ENCODE assay signal across 9 mouse cellular contexts in the genomic region with DNA sequence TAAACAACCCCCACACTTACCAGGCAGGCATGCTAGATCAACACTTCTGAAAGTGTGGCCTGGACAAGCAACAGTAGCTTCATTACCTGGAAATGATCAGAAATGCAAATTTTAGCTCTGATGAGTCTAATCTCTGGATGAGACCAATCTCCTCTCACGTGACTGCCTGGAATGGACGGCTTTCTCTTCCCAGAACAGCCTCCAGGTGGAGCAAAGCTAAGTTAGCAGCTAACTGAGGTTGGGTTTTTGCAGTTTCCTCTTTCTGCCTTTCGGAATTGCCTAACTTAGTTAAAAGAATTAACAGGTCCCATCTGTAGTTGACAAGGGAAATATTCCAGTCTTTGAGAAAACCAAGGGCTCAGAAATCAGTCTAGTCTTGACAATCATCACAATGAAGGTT. TPM values are rescaled to one million over a fixed set of nuclear protein-coding genes. Genes with fewer than 3 reads are reported as not detected.
A peak's percentile ranks its signal among the peaks of the same experiment; 100 is the strongest.
DNase-seq lines count a peak whose midpoint lies in the region; ATAC-seq and TF ChIP-seq lines count a peak whose summit lies in the region.
"Had no signal": no experiment of that assay in that cellular context is flagged by ENCODE, and none has a peak within 500 bp of the region (broad histone marks: within the 10 kb centered on the region; RNA-seq: fewer than 3 reads in every experiment).

No protein-coding gene starts in this region.

- no peak overlapping the region for H3K4me3 ChIP-seq in kidney, embryonic 14.5 days (ENCODE audit: low read length)
- H3K4me3 ChIP-seq in ES-Bruce4 (ENCODE audit: low read depth, low read length): no peak overlapping the region
- H3K4me3 ChIP-seq: erythroblast, embryonic 14.5 days had no signal

- TF ChIP-seq EP300 in ES-Bruce4 (IDR thresholded peaks at IDR 0.05; ENCODE audit: insufficient read depth, low read depth, low read length): no peak

- peak; percentile 24 for TF ChIP-seq CTCF in ES-Bruce4 (IDR thresholded peaks at IDR 0.05; ENCODE audit: low read depth, low read length)

- no peaks in the 10 kb centered on the region for H3K4me1 ChIP-seq in kidney, embryonic 14.5 days (ENCODE audit: control insufficient read depth, insufficient read depth, low read length)
- peaks cover 2% of the 10 kb centered on the region for H3K4me1 ChIP-seq in ES-Bruce4 (ENCODE audit: control insufficient read depth, insufficient read depth, low read length)

- no peaks in the 10 kb centered on the region for H3K9me3 ChIP-seq in kidney, embryonic 14.5 days (ENCODE audit: control insufficient read depth, low read length)
- H3K9me3 ChIP-seq in ES-Bruce4 (replicated peaks; ENCODE audit: control insufficient read depth, insufficient read depth, low read length, poor library complexity, severe bottlenecking): no peaks in the 10 kb centered on the region

- WGBS in kidney, embryonic 14.5 days: 29% methylated on average over 3 of the region's 3 CpGs

- H3K36me3 ChIP-seq in kidney, embryonic 14.5 days (ENCODE audit: control insufficient read depth, insufficient read depth, low read length): no peaks in the 10 kb centered on the region
- H3K36me3 ChIP-seq in ES-Bruce4 (ENCODE audit: control insufficient read depth, insufficient read depth, low read length, poor library complexity, severe bottlenecking): no peaks in the 10 kb centered on the region

- ATAC-seq in CD4-positive, CD25-positive, alpha-beta regulatory T cell, adult 4 months: no peak
- ATAC-seq in kidney, embryonic 14.5 days (ENCODE audit: low FRiP score, low TSS enrichment): no peak

- H3K27me3 ChIP-seq in kidney, embryonic 14.5 days (ENCODE audit: control insufficient read depth, insufficient read depth, low read length): no peaks in the 10 kb centered on the region
- H3K27me3 ChIP-seq in ES-Bruce4 (ENCODE audit: control insufficient read depth, insufficient read depth, low read length, poor library complexity, severe bottlenecking): no peaks in the 10 kb centered on the region

- DNase-seq in CD4-positive, CD25-positive, alpha-beta regulatory T cell, adult 2 months (ENCODE audit: low read depth, low spot score): peak; percentile 29
- DNase-seq in kidney, postnatal 10 days: peak; percentile 57
- peak; percentile 59 to 64 for DNase-seq in kidney, postnatal 4 days
- DNase-seq in cerebellum, postnatal 25 days: no peak
- no peak for DNase-seq in cerebellum, postnatal 36 days

- no peak overlapping the region for H3K4me2 ChIP-seq in kidney, embryonic 14.5 days (replicated peaks; ENCODE audit: low read depth, low read length)

- no peak overlapping the region for H3K27ac ChIP-seq in kidney, embryonic 14.5 days (ENCODE audit: low read depth, low read length)
- H3K27ac ChIP-seq in ES-Bruce4 (ENCODE audit: insufficient read depth, low read length): no peak overlapping the region

- H3K9ac ChIP-seq in kidney, embryonic 14.5 days (ENCODE audit: low read depth, low read length): no peak overlapping the region
- H3K9ac ChIP-seq in ES-Bruce4 (ENCODE audit: low read depth, poor library complexity, severe bottlenecking): no peak overlapping the region

- TF ChIP-seq POLR2A in ES-Bruce4 (IDR thresholded peaks at IDR 0.05; ENCODE audit: insufficient read depth, low read length): no peak

RNA-seq across cellular contexts. Expression of a gene that starts 8.1 kb away (rescaled TPM):
- 10 to 100 TPM; 53.3 to 78.7 TPM for polyA plus RNA-seq in CD4-positive, CD25-positive, alpha-beta regulatory T cell, adult 4 months (2017; shearing (Covaris generic))
- 0.37 and 0.42 TPM in 2 replicates for polyA plus RNA-seq in kidney, embryonic 14.5 days (2014; fragmentation: Nextera tagmentation; extraction: Ambion mirVana)
- polyA plus RNA-seq in ES-Bruce4 (2011; ENCODE audit: insufficient read depth, insufficient read length, low read depth, missing spikeins): not detected in 2 replicates

Comparison
In these comparisons a context has a peak if more than half of its experiments do, and no peak if none do; other contexts are left out.
1. DNase-seq: peak in CD4-positive, CD25-positive, alpha-beta regulatory T cell, adult 2 months (single experiment), kidney, postnatal 10 days (single experiment) and kidney, postnatal 4 days (2 of 2); none in cerebellum, postnatal 25 days (0 of 2) and cerebellum, postnatal 36 days (0 of 2).
2. RNA of a gene that starts 8.1 kb away (polyA plus RNA-seq): 53.3 to 78.7 TPM in CD4-positive, CD25-positive, alpha-beta regulatory T cell, adult 4 months; 0.37 to 0.42 TPM in kidney, embryonic 14.5 days and not detected in ES-Bruce4; every median in the first group is over 10 times any median in the second.